Mouse (Mus musculus) spleen, adult 2 months (tissue): ENCODE data around the gene Fgr. TPM values are rescaled to one million over a fixed set of nuclear protein-coding genes. Genes with fewer than 3 reads are reported as not detected.
"Not testable (repeated sequence)": the region's sequence is repeated elsewhere in the genome, so short reads cannot be mapped to it uniquely, and the experiment has no call there.

Source experiments
- DNase-seq, 2 experiments: peaks; one replicate each; pipeline versions ENCODE4 v3.0.0 to v3.0.0-alpha.2; 2012 to 2021; ENCODE audit warnings: low spot score in 2 of 2, low read depth in 1 of 2
- H3K27ac ChIP-seq: fragments of 200-500 bp; 2 replicates; pipeline ENCODE4 v1.5.1; 2012; ENCODE audit warnings: low read length, inconsistent platforms; ENCODE audit not compliant: insufficient read depth
- H3K27me3 ChIP-seq: fragments of 200-500 bp; 2 replicates; pipeline ENCODE4 v1.6.1; 2012; ENCODE audit warnings: mild to moderate bottlenecking, moderate library complexity, low read length, inconsistent platforms; ENCODE audit not compliant: control insufficient read depth, insufficient read depth
- H3K36me3 ChIP-seq: fragments of 200-500 bp; 2 replicates; pipeline ENCODE4 v1.6.1; 2012; ENCODE audit warnings: mild to moderate bottlenecking, low read length, inconsistent platforms; ENCODE audit not compliant: control insufficient read depth, insufficient read depth
- H3K4me1 ChIP-seq: fragments of 200-500 bp; 2 replicates; pipeline ENCODE4 v1.6.1; 2011; ENCODE audit warnings: inconsistent platforms; ENCODE audit not compliant: control insufficient read depth, insufficient read depth, insufficient read length
- H3K4me3 ChIP-seq: fragments of 200-500 bp; 2 replicates; pipeline ENCODE4 v1.5.1; 2011; ENCODE audit warnings: mild to moderate bottlenecking, inconsistent platforms; ENCODE audit not compliant: insufficient read depth, insufficient read length; ENCODE audit errors: extremely low read depth
- CTCF ChIP-seq: fragments of 200-500 bp; IDR thresholded peaks from 2 replicates; pipeline ENCODE4 v1.5.1; 2011; ENCODE audit warnings: mild to moderate bottlenecking, inconsistent platforms; ENCODE audit not compliant: insufficient read depth, insufficient read length, insufficient replicate concordance; ENCODE audit errors: extremely low read depth
- POLR2A ChIP-seq: fragments of 200-500 bp; IDR thresholded peaks from 2 replicates; pipeline ENCODE4 v1.6.1; 2011; ENCODE audit warnings: low read depth, low read length, inconsistent platforms
- WGBS: fragments of 180-500 bp; shearing (Covaris S2); methylation state at CpG from one replicate; pipeline ENCODE4 v1.1.7; 2018; 5-methylcytosine and 5-hydroxymethylcytosine counted together
- polyA plus RNA-seq: library from polyadenylated mRNA; depleted of rRNA; stranded (reverse); fragments of >200 nt; gene quantifications from 2 replicates; pipeline ENCODE4 v1.2.3, GENCODE M21; 2012

The Fgr gene
- polyA plus RNA-seq, 1 experiment: 37.5 TPM

DNA sequence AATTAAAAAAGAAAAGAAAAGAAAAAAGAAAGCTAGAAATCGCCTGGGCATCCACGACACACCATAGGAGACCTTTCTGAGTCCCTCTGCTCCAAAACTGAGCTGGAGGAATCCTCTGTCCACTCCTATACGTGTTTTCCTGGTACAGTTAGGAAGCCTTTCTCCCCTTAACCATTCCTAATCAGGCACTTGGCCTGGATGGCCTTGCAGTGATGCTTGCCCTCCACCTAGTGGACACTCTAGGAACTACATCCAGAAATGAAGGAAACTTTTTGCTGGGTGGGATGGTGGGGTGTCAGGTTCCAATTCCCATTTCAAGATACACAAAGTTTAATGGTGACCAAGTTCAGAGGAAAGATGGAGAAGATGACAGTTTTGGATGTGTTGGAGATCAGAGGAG lies 31.3 kb downstream of the Fgr start:
- 18% methylated on average over 3 of the region's 3 CpGs for WGBS
- DNase-seq: peak; percentile 47 to 67
- Histone ChIP-seq H3K36me3 (no peaks in the 10 kb centered on the region), H3K27me3 (no peaks in the 10 kb centered on the region), H3K4me1 (no peaks in the 10 kb centered on the region), H3K27ac (no peak overlapping the region), H3K4me3 (no peak overlapping the region)
- no peak for TF ChIP-seq POLR2A
- peak; percentile 92; the same call in 1 of the 2 replicates for TF ChIP-seq CTCF

GRCm38 (mm10) chr4:133005885-133006451 lies 32.1 kb downstream of the Fgr start:
- H3K27ac ChIP-seq, H3K27me3 ChIP-seq, H3K4me1 ChIP-seq, H3K36me3 ChIP-seq, DNase-seq, H3K4me3 ChIP-seq: not testable (repeated sequence)
- 56% methylated on average over 6 of the region's 6 CpGs for WGBS

DNA sequence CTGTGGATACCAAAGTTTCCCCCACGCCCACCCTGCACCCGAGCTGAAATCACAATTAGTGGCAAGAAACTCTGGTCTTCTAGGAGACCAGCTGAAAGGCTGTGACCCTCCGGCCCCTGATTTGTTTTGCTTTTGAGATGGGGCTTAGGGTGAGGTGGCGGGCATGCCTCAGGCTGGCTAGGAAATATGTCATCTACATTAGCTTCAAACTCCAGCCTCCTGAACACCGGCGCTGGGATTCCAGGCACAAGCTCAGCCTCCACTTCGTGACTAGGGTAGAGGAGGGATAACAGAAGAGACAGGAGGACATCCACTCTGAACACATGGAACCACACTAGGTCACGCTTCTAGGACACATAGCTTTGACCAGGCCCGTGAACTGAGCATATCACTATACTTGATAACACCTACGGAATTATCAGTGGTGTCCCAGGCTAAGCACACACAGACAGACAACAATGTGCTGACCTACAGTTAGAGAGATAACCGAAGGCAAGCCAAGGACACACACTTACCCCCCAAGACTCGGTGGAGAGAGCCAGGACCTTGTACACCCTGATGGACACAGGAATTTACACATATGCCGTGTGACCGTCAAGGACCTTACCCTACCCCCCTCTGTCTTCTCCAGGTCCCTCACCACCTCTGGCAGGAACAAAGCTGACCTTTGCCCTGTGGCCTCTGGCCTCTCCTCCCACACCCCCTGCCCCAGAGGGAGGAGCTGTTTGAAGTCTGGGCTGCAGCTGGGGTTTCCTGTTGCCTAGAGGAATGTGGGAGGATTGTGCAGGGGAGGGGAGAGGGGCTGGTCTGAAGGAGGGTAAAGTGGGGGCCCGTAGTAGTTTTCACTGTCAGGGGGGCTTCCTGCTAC lies 33.9 kb downstream of the Fgr start:
- DNase-seq: no peak
- peaks cover 3% of the 10 kb centered on the region; the same call in 1 of the 2 replicates for H3K4me1 ChIP-seq
- no peak for TF ChIP-seq POLR2A
- no peak for TF ChIP-seq CTCF
- 76% methylated on average over 15 of the region's 15 CpGs for WGBS
- no peak overlapping the region for H3K27ac ChIP-seq
- H3K36me3 ChIP-seq: no peaks in the 10 kb centered on the region
- H3K4me3 ChIP-seq: no peak overlapping the region
- H3K27me3 ChIP-seq: no peaks in the 10 kb centered on the region

DNA sequence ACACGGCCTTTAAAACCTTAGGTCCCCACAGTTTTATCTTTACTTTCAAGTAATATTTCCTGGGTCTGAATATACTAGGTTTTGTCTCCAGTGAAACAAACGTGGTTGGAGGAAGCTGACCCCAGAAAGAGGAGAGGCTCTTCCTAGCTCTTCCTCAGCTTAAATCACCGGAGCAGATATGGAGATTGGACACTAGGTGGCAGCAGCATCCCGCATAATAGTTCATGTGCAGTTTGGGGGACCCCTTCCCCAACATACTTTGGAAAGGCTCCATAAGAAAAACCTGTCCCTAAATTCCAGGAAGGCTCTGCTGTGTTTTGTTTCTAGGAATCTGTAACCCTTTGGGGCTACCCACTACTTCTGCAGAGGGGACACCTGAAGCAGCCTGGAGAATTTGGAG lies 35.2 kb downstream of the Fgr start:
- peak; percentile 26 to 64 for DNase-seq
- H3K27ac ChIP-seq: no peak overlapping the region
- no peak overlapping the region for H3K4me3 ChIP-seq
- no peaks in the 10 kb centered on the region for H3K27me3 ChIP-seq
- TF ChIP-seq POLR2A: no peak
- peak; percentile 80; the same call in 1 of the 2 replicates for TF ChIP-seq CTCF
- peaks cover 13% of the 10 kb centered on the region for H3K4me1 ChIP-seq
- no peaks in the 10 kb centered on the region for H3K36me3 ChIP-seq
- 1% methylated on average over 4 of the region's 4 CpGs for WGBS

- Histone ChIP-seq H3K36me3 (no peaks in the 10 kb centered on the region), H3K27me3 (no peaks in the 10 kb centered on the region), H3K27ac (no peak overlapping the region), H3K4me1 (peaks cover 15% of the 10 kb centered on the region), H3K4me3 (no peak overlapping the region)
- no peak for TF ChIP-seq CTCF
- TF ChIP-seq POLR2A: no peak
- no peak for DNase-seq
- 68% methylated on average over 5 of the region's 5 CpGs for WGBS
Observed at GRCm38 (mm10) chr4:133009676-133010075, 35.8 kb downstream of the Fgr start.

- DNase-seq: no peak
- no peak overlapping the region for H3K27ac ChIP-seq
- 5% methylated on average over 17 of the region's 17 CpGs for WGBS
Observed at GRCm38 (mm10) chr4:133010611-133011010, 36.7 kb downstream of the Fgr start.

More at GRCm38 (mm10) chr4:133010611-133011010, 36.7 kb downstream of the Fgr start:
- TF ChIP-seq POLR2A (no peak), CTCF (no peak)
- Histone ChIP-seq H3K4me1 (peaks cover 15% of the 10 kb centered on the region), H3K4me3 (peak overlapping the region; percentile 81; the same call in 1 of the 2 replicates), H3K27me3 (no peaks in the 10 kb centered on the region), H3K36me3 (no peaks in the 10 kb centered on the region)
